26 mouse cellular contexts compared by ENCODE assay signal in the genomic region with DNA sequence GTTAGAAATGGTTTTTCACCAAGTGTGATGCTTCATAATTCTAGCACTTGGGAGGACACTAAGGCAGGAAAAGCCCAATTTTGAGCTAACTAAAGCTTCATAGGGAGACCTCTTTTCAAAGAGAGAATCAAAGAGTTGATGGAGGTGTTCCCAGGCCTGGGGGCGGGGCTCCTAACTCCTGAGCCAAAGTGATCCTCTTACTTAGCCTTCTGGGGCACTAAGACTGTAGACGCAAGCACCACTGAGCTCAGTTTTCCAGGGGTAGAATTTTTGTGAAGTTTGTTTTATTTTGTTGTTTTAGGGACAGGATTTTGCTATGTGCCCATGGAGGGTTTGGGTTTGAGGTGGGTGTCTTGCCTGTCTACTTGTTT. TPM values are rescaled to one million over a fixed set of nuclear protein-coding genes. Genes with fewer than 3 reads are reported as not detected.
DNase-seq lines count a peak whose midpoint lies in the region; ATAC-seq and TF ChIP-seq lines count a peak whose summit lies in the region.
"Had no signal": no experiment of that assay in that cellular context is flagged by ENCODE, and none has a peak within 500 bp of the region (broad histone marks: within the 10 kb centered on the region; RNA-seq: fewer than 3 reads in every experiment).

No protein-coding gene starts in this region.

- WGBS in liver, embryonic 11.5 days, result 83% methylated on average over 2 of the region's 2 CpGs
- WGBS in liver, embryonic 14.5 days (ENCODE audit: insufficient replicate concordance), result 61% methylated on average over 2 of the region's 2 CpGs
- WGBS in liver, postnatal 0 days (ENCODE audit: insufficient replicate concordance), result 79% methylated on average over 2 of the region's 2 CpGs
- WGBS in midbrain, embryonic 14.5 days, result 73% methylated on average over 2 of the region's 2 CpGs

- peaks cover 7% of the 10 kb centered on the region; the same call in 1 of the 2 replicates for H3K4me1 ChIP-seq in liver, embryonic 11.5 days (replicated peaks; ENCODE audit: control insufficient read depth, insufficient read depth, low read length)
- H3K4me1 ChIP-seq in liver, embryonic 14.5 days (replicated peaks; ENCODE audit: control insufficient read depth in 2 of 2, insufficient read depth in 2 of 2, low read length in 1 of 2), result peaks cover 19 to 24% of the 10 kb centered on the region in 2 experiments
- no peaks in the 10 kb centered on the region for H3K4me1 ChIP-seq in liver, postnatal 0 days (ENCODE audit: insufficient read depth)
- no peaks in the 10 kb centered on the region for H3K4me1 ChIP-seq in midbrain, embryonic 14.5 days (ENCODE audit: control insufficient read depth, insufficient read depth, low read length)
- H3K4me1 ChIP-seq: embryonic facial prominence, embryonic 10.5 days; embryonic facial prominence, embryonic 13.5 days; hindbrain, embryonic 10.5 days; hindbrain, embryonic 13.5 days had no signal

- H3K4me2 ChIP-seq in liver, embryonic 11.5 days, result peak overlapping the region; percentile 28; the same call in 1 of the 2 replicates
- H3K4me2 ChIP-seq in liver, embryonic 14.5 days (ENCODE audit: low read depth), result peak overlapping the region; percentile 36
- no peak overlapping the region for H3K4me2 ChIP-seq in liver, postnatal 0 days (ENCODE audit: low read depth, low read length)
- no peak overlapping the region for H3K4me2 ChIP-seq in midbrain, embryonic 14.5 days (ENCODE audit: low read length)
- H3K4me2 ChIP-seq: embryonic facial prominence, embryonic 13.5 days; heart, embryonic 11.5 days; hindbrain, embryonic 13.5 days had no signal

- no peaks in the 10 kb centered on the region for H3K36me3 ChIP-seq in liver, embryonic 11.5 days (ENCODE audit: control insufficient read depth, insufficient read depth, low read length)
- H3K36me3 ChIP-seq in liver, embryonic 14.5 days (replicated peaks; ENCODE audit: control insufficient read depth, insufficient read depth, low read depth), result no peaks in the 10 kb centered on the region
- H3K36me3 ChIP-seq in liver, postnatal 0 days (replicated peaks; ENCODE audit: insufficient read depth, low read length), result peaks cover 13% of the 10 kb centered on the region
- H3K36me3 ChIP-seq in midbrain, embryonic 14.5 days (ENCODE audit: control insufficient read depth, insufficient read depth, low read length), result peaks cover 33% of the 10 kb centered on the region

- TF ChIP-seq CTCF in liver, embryonic 14.5 days (IDR thresholded peaks at IDR 0.05; ENCODE audit: low read depth), result no peak
- no peak for TF ChIP-seq CTCF in liver, postnatal 0 days (IDR thresholded peaks at IDR 0.05; ENCODE audit: low read depth)

- peak overlapping the region; percentile 68 for H3K27ac ChIP-seq in liver, embryonic 11.5 days (ENCODE audit: low read depth, low read length)
- peak overlapping the region; percentile 61; the same call in 1 of the 2 replicates for H3K27ac ChIP-seq in liver, embryonic 14.5 days
- 0 out of 2 replicates have a peak overlapping the region, but pooled peaks have one; percentile 41 for H3K27ac ChIP-seq in liver, postnatal 0 days (ENCODE audit: low read depth)
- no peak overlapping the region for H3K27ac ChIP-seq in midbrain, embryonic 14.5 days (replicated peaks; ENCODE audit: low read depth, low read length)
- H3K27ac ChIP-seq: embryonic facial prominence, embryonic 10.5 days; embryonic facial prominence, embryonic 13.5 days; hindbrain, embryonic 10.5 days; hindbrain, embryonic 13.5 days had no signal

- no peaks in the 10 kb centered on the region for H3K27me3 ChIP-seq in liver, embryonic 11.5 days (replicated peaks; ENCODE audit: control insufficient read depth, insufficient read depth, low read length)
- H3K27me3 ChIP-seq in liver, embryonic 14.5 days (ENCODE audit: control insufficient read depth, insufficient read depth, low read length), result no peaks in the 10 kb centered on the region
- no peaks in the 10 kb centered on the region for H3K27me3 ChIP-seq in liver, postnatal 0 days (ENCODE audit: insufficient read depth, low read length)
- no peaks in the 10 kb centered on the region for H3K27me3 ChIP-seq in midbrain, embryonic 14.5 days (ENCODE audit: control insufficient read depth, insufficient read depth, low read length)
- H3K27me3 ChIP-seq: embryonic facial prominence, embryonic 13.5 days; hindbrain, embryonic 13.5 days had no signal

- no peak for TF ChIP-seq EP300 in liver, embryonic 14.5 days (IDR thresholded peaks at IDR 0.05; ENCODE audit: low read depth)
- no peak for TF ChIP-seq EP300 in liver, postnatal 0 days (IDR thresholded peaks at IDR 0.05; ENCODE audit: low read depth)

- no peak for DNase-seq in liver, embryonic 11.5 days (ENCODE audit: low spot score)
- DNase-seq in liver, embryonic 14.5 days (ENCODE audit: low read depth in 3 of 3, low spot score in 3 of 3), result no peak
- no peak for DNase-seq in liver, postnatal 0 days
- no peak for DNase-seq in cerebellum, adult 9-10 months
- DNase-seq in midbrain, embryonic 14.5 days, result no peak
- no peak for DNase-seq in right cerebral cortex, postnatal 4 days
- no peak for DNase-seq in left cerebral cortex, adult 11 months (ENCODE audit: low spot score)
- DNase-seq: adrenal gland, adult 8-10 months; adrenal gland, postnatal 25 days; cerebellum, adult 18-20 months; cerebellum, adult 9-11 months; cerebellum, postnatal 25 days; embryo, embryonic 11 days; forebrain, postnatal 0 days; gastrocnemius, postnatal 10 days; heart, adult 11 months had no signal

- no peaks in the 10 kb centered on the region for H3K9me3 ChIP-seq in liver, embryonic 11.5 days (ENCODE audit: control insufficient read depth, low read length)
- no peaks in the 10 kb centered on the region for H3K9me3 ChIP-seq in liver, embryonic 14.5 days (ENCODE audit: control insufficient read depth, low read length)
- H3K9me3 ChIP-seq in liver, postnatal 0 days (ENCODE audit: low read length), result no peaks in the 10 kb centered on the region
- no peaks in the 10 kb centered on the region for H3K9me3 ChIP-seq in midbrain, embryonic 14.5 days (ENCODE audit: control insufficient read depth, low read length)
- H3K9me3 ChIP-seq: embryonic facial prominence, embryonic 10.5 days; embryonic facial prominence, embryonic 13.5 days; hindbrain, embryonic 10.5 days; hindbrain, embryonic 13.5 days had no signal

- no peak overlapping the region for H3K4me3 ChIP-seq in liver, embryonic 11.5 days (ENCODE audit: low read depth, low read length)
- H3K4me3 ChIP-seq in liver, embryonic 14.5 days (ENCODE audit: insufficient read depth in 1 of 2, low read depth in 2 of 2, low read length in 2 of 2), result no peak overlapping the region
- no peak overlapping the region for H3K4me3 ChIP-seq in liver, postnatal 0 days (ENCODE audit: low read depth, low read length)
- no peak overlapping the region for H3K4me3 ChIP-seq in midbrain, embryonic 14.5 days (replicated peaks; ENCODE audit: low read depth, low read length)
- H3K4me3 ChIP-seq: embryonic facial prominence, embryonic 10.5 days; embryonic facial prominence, embryonic 13.5 days; hindbrain, embryonic 10.5 days; hindbrain, embryonic 13.5 days had no signal

- no peak overlapping the region for H3K9ac ChIP-seq in liver, embryonic 11.5 days (ENCODE audit: low read depth, low read length)
- H3K9ac ChIP-seq in liver, embryonic 14.5 days (replicated peaks), result no peak overlapping the region
- no peak overlapping the region for H3K9ac ChIP-seq in liver, postnatal 0 days (replicated peaks)
- H3K9ac ChIP-seq in midbrain, embryonic 14.5 days (replicated peaks; ENCODE audit: low read length), result no peak overlapping the region
- H3K9ac ChIP-seq: embryonic facial prominence, embryonic 13.5 days; forebrain, postnatal 0 days; hindbrain, embryonic 13.5 days had no signal

- ATAC-seq in erythroblast, adult 5-6 weeks (replicated peaks; ENCODE audit: low FRiP score, poor library complexity, severe bottlenecking), result peak; percentile 74
- no peak for ATAC-seq in liver, embryonic 11.5 days (replicated peaks; ENCODE audit: low FRiP score)
- no peak for ATAC-seq in liver, embryonic 14.5 days (ENCODE audit: insufficient read depth)
- no peak for ATAC-seq in liver, postnatal 0 days
- ATAC-seq in midbrain, embryonic 14.5 days (ENCODE audit: low FRiP score, low TSS enrichment), result no peak
- ATAC-seq: activated CD4-positive, CD25-positive, alpha-beta regulatory T cell, adult 4 months; CD4-positive, CD25-positive, alpha-beta regulatory T cell, adult 4 months; forebrain, embryonic 14.5 days; forebrain, postnatal 0 days; hindbrain, embryonic 16.5 days had no signal

RNA-seq across cellular contexts. Expression of a gene that starts 13.1 kb away (rescaled TPM):
- 1.2 and 7.1 TPM in 2 replicates for total RNA-seq in erythroblast, adult 5-6 weeks (2015; ENCODE audit: low replicate concordance)
- 6.4 and 8.3 TPM in 2 replicates for total RNA-seq in erythroblast, adult 5-6 weeks (2017; ENCODE audit: low replicate concordance)
- 44.0 TPM in 2 replicates for polyA plus RNA-seq in liver, embryonic 11.5 days (2014; fragmentation: Nextera tagmentation; extraction: Ambion mirVana)
- 10.5 and 13.7 TPM in 2 replicates for polyA plus RNA-seq in liver, embryonic 14.5 days (2012; rRNA removed)
- polyA plus RNA-seq in liver, embryonic 14.5 days (2014; fragmentation: Nextera tagmentation; extraction: Ambion mirVana), result 15.0 and 18.8 TPM in 2 replicates
- polyA plus RNA-seq in liver, postnatal 0 days (2015; fragmentation: Nextera tagmentation; extraction: Ambion mirVana), result 18.6 and 19.7 TPM in 2 replicates
- polyA plus RNA-seq in midbrain, embryonic 14.5 days (2014; fragmentation: Nextera tagmentation; extraction: Ambion mirVana), result 54.5 and 59.0 TPM in 2 replicates

RNA-seq across cellular contexts. Expression of a gene that starts 52.3 kb away (rescaled TPM):
- 25.9 and 33.4 TPM in 2 replicates for total RNA-seq in erythroblast, adult 5-6 weeks (2015; ENCODE audit: low replicate concordance)
- 65.0 and 158 TPM in 2 replicates for total RNA-seq in erythroblast, adult 5-6 weeks (2017; ENCODE audit: low replicate concordance)
- polyA plus RNA-seq in liver, embryonic 11.5 days (2014; fragmentation: Nextera tagmentation; extraction: Ambion mirVana), result 1.8 and 2.4 TPM in 2 replicates
- 1.2 and 1.3 TPM in 2 replicates for polyA plus RNA-seq in liver, embryonic 14.5 days (2012; rRNA removed)
- 2.8 and 3.2 TPM in 2 replicates for polyA plus RNA-seq in liver, embryonic 14.5 days (2014; fragmentation: Nextera tagmentation; extraction: Ambion mirVana)
- 5.8 and 7.5 TPM in 2 replicates for polyA plus RNA-seq in liver, postnatal 0 days (2015; fragmentation: Nextera tagmentation; extraction: Ambion mirVana)
- polyA plus RNA-seq in midbrain, embryonic 14.5 days (2014; fragmentation: Nextera tagmentation; extraction: Ambion mirVana), result 12.9 and 18.1 TPM in 2 replicates

Comparison
In these comparisons a context has a peak if more than half of its experiments do, and no peak if none do; other contexts are left out.
1. H3K4me2 ChIP-seq: peak in liver, embryonic 11.5 days (single experiment) and liver, embryonic 14.5 days (single experiment); none in liver, postnatal 0 days (single experiment) and midbrain, embryonic 14.5 days (single experiment).